Mouse (Mus musculus) forebrain, embryonic 11.5 days (tissue): Measurements from ENCODE around the gene Corin. TPM values are rescaled to one million over a fixed set of nuclear protein-coding genes. Genes with fewer than 3 reads are reported as not detected.

Source experiments
- ATAC-seq: fragments of 200-750 bp; cut with Nextera tagmentation; replicated peaks from 2 replicates; pipeline ENCODE4 v1.8.0; 2017; ENCODE audit warnings: moderate TSS enrichment; ENCODE audit not compliant: low FRiP score
- DNase-seq: peaks from one replicate; pipeline ENCODE4 v3.0.0-alpha.2; 2017; ENCODE audit warnings: low spot score
- H3K27ac ChIP-seq: fragments of 300-500 bp; sonication (generic); 2 replicates; pipeline ENCODE4 v1.5.1; 2014; ENCODE audit warnings: low read depth, low read length
- H3K27me3 ChIP-seq: fragments of 300-500 bp; sonication (generic); 2 replicates; pipeline ENCODE4 v1.6.1; 2014; ENCODE audit warnings: mild to moderate bottlenecking, low read length, mixed read lengths; ENCODE audit not compliant: control insufficient read depth, insufficient read depth
- H3K36me3 ChIP-seq: fragments of 300-500 bp; sonication (generic); 2 replicates; pipeline ENCODE4 v1.6.1; 2014; ENCODE audit warnings: mild to moderate bottlenecking, low read length, moderate library complexity, mixed read lengths; ENCODE audit not compliant: control insufficient read depth, insufficient read depth
- H3K4me1 ChIP-seq: fragments of 300-500 bp; sonication (generic); replicated peaks from 2 replicates; pipeline ENCODE4 v1.6.1; 2014; ENCODE audit warnings: low read length, mixed read lengths; ENCODE audit not compliant: control insufficient read depth, insufficient read depth
- H3K4me2 ChIP-seq: fragments of 300-500 bp; sonication (generic); 2 replicates; pipeline ENCODE4 v1.6.1; 2014; ENCODE audit warnings: low read depth, mild to moderate bottlenecking, low read length, moderate library complexity, mixed read lengths; ENCODE audit not compliant: severe bottlenecking
- H3K4me3 ChIP-seq: fragments of 300-500 bp; sonication (generic); 2 replicates; pipeline ENCODE4 v1.5.1; 2014; ENCODE audit warnings: low read depth, low read length
- H3K9ac ChIP-seq: fragments of 300-500 bp; sonication (generic); 2 replicates; pipeline ENCODE4 v1.6.1; 2014; ENCODE audit warnings: low read length
- H3K9me3 ChIP-seq: fragments of 300-500 bp; sonication (generic); 2 replicates; pipeline ENCODE4 v1.6.1; 2016; ENCODE audit warnings: low read length, mixed read lengths; ENCODE audit not compliant: control insufficient read depth
- WGBS: fragments of 180-500 bp; shearing (Covaris S2); extraction: QIAGEN DNeasy Blood & Tissue Kit; methylation state at CpG from one replicate; pipeline ENCODE4 v1.1.7; 2014; 5-methylcytosine and 5-hydroxymethylcytosine counted together
- polyA plus RNA-seq: library from polyadenylated mRNA; unstranded; fragments of >200 nt; fragmentation: Nextera tagmentation; extraction: Ambion mirVana; gene quantifications from 2 replicates; pipeline ENCODE4 v1.2.1, GENCODE M21; 2014

Corin gene
- polyA plus RNA-seq, 1 experiment from 2014 or later = 2.0 TPM

DNA sequence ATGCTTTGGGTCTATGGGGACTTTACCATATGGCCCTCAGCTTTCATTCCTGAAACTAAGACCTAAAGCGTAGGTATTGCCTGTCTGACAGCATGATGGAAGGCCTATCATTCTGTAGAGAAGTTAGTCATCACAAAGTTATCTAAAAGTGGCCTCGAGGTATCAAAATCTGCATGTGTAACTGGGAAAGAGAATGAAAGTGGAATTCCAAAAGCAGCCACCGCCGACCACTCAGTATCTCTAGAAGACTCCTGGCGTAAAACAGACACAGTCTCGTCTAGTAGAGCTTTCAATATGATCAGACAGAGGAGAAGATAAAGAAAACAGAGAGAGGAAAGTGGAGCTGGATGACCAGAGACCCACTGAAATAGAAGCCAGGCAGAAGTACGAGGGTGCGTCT, 123.7 kb downstream of the Corin start:
- ATAC-seq (no peak), DNase-seq (no peak)
- no peaks in the 10 kb centered on the region for H3K9me3 ChIP-seq
- 77% methylated on average over 8 of the region's 8 CpGs for WGBS
- H3K9ac ChIP-seq = no peak overlapping the region
- no peaks in the 10 kb centered on the region for H3K27me3 ChIP-seq
- no peak overlapping the region for H3K4me3 ChIP-seq
- no peak overlapping the region for H3K27ac ChIP-seq
- no peaks in the 10 kb centered on the region for H3K4me1 ChIP-seq
- no peaks in the 10 kb centered on the region for H3K36me3 ChIP-seq
- no peak overlapping the region for H3K4me2 ChIP-seq

DNA sequence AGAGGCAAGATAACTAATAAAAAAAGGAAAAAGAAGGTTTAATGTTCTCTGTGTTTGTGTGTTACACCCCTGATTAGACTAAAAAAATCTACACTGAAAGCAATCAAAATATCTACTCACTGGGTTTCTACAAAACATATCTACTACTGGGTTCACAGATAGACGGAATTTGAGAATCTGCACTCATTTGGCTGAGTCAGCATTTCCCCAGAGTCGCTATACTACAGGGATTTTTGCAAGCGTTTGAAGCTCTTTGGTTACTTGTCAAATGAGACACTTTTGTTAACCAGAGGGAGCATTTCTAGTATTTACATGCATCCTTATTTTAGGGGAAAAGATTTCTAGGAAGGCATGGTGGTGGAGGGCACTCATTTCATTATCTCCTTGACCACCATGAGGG, 136.3 kb downstream of the Corin start:
- no peak overlapping the region for H3K9ac ChIP-seq
- ATAC-seq (no peak), DNase-seq (no peak)
- no peaks in the 10 kb centered on the region for H3K9me3 ChIP-seq
- no peaks in the 10 kb centered on the region for H3K4me1 ChIP-seq
- H3K4me2 ChIP-seq = no peak overlapping the region
- no peaks in the 10 kb centered on the region for H3K36me3 ChIP-seq
- H3K27me3 ChIP-seq = no peaks in the 10 kb centered on the region
- 86% methylated on average over 3 of the region's 3 CpGs for WGBS
- no peak overlapping the region for H3K4me3 ChIP-seq
- no peak overlapping the region for H3K27ac ChIP-seq

DNA sequence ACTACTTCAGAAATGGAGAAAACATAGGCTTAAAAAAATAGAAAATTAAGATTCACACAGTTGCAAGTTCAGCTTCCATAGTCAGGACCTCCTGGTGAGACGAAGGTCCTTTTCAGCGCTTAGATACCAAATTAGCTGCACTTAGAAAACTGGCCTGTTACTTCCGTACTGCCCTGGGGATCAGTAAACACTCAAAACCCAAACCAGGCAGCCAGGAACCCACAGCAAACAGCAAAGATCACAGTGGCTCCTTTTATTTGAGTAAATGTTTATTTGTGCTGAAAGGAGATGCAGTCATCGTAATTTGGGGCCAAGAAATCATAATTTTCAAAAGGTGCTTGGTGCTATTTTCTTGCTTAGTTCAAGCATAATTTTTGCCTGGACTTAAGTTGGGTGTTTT, 138.5 kb downstream of the Corin start:
- H3K36me3 ChIP-seq = no peaks in the 10 kb centered on the region
- H3K4me2 ChIP-seq = no peak overlapping the region
- no peaks in the 10 kb centered on the region for H3K27me3 ChIP-seq
- no peaks in the 10 kb centered on the region for H3K9me3 ChIP-seq
- H3K9ac ChIP-seq = no peak overlapping the region
- H3K4me3 ChIP-seq = no peak overlapping the region
- H3K4me1 ChIP-seq = no peaks in the 10 kb centered on the region
- ATAC-seq (no peak), DNase-seq (no peak)
- no peak overlapping the region for H3K27ac ChIP-seq
- 72% methylated on average over 4 of the region's 4 CpGs for WGBS

DNA sequence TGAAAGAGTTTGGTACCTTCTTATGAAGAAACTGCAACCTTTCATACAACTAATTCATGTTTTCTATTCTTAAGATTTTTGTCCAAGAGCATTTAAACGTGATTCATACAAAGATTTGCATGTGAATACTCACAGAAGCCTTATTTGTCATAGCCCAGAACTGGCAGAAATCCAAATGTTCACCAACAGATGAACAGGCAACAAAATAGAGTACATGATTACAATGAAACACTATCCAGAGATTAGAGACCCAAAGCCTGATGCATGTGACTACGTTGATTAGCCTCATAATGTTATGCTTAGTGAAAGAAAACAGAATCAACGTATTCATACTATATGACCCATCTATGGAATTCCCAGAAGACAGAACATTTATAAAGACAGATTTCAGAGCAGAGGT, 140.4 kb downstream of the Corin start:
- no peak for ATAC-seq
- no peak for DNase-seq
- Histone ChIP-seq H3K4me3 (no peak overlapping the region), H3K36me3 (no peaks in the 10 kb centered on the region), H3K9ac (no peak overlapping the region), H3K9me3 (no peaks in the 10 kb centered on the region), H3K4me1 (no peaks in the 10 kb centered on the region), H3K4me2 (no peak overlapping the region), H3K27me3 (no peaks in the 10 kb centered on the region), H3K27ac (no peak overlapping the region)
- 75% methylated on average over 3 of the region's 3 CpGs for WGBS

DNA sequence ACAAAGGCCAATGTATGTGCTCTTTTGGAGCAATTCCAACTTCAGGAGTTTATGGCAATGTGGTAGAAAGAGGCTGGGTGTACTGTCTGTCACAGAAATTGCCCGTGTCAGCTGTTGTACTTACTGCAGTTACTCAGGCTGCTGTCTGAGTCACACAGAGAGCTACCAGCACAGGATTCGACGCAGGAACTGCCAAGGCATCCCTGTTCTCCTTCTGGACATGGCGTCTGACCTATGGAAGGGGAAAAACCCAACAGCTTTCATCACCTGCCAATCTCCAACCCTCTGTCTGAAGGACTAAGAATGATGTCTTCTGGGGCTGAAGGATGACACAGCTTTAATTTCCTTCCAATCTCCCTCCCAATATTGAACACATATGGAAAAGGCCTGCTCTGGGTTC, 150.5 kb downstream of the Corin start:
- DNase-seq = no peak
- Histone ChIP-seq H3K4me1 (no peaks in the 10 kb centered on the region), H3K9ac (no peak overlapping the region), H3K36me3 (no peaks in the 10 kb centered on the region), H3K27me3 (no peaks in the 10 kb centered on the region), H3K4me3 (no peak overlapping the region), H3K27ac (no peak overlapping the region), H3K9me3 (no peaks in the 10 kb centered on the region), H3K4me2 (no peak overlapping the region)
- WGBS = 81% methylated on average over 4 of the region's 4 CpGs
- no peak for ATAC-seq

DNA sequence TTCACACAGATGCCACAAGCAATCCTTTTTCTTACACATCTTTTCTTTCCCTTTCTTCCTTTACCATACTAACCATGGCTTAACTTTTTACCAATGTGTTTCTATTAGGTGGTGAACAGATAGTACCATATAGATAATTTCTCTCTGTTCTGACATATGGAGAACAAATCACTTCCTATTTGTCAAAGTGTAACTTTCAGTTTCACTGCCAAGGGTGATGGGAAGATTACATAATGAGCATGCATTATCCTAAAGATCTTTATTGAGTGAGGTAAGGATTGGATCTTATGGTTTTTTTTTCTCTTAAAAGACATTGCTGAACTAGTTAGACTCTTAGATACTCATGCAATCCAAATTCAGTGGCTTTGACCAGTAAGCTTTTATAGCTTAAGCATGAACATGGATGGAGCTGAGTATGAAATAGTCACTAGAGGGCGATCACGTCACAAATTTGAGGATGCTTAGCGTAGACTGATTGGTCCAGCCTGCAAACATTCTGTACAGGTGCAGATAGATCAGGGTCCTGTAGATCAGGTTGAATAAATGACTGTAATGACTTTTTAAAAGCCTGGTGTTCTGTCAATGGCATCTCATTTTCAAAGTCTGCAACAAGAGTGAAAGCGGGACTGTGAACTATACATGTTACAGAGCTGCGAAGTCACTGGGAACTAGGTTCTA, 154.1 kb downstream of the Corin start:
- Histone ChIP-seq H3K9ac (no peak overlapping the region), H3K27me3 (no peaks in the 10 kb centered on the region), H3K9me3 (no peaks in the 10 kb centered on the region), H3K27ac (no peak overlapping the region), H3K4me2 (no peak overlapping the region), H3K4me1 (no peaks in the 10 kb centered on the region), H3K36me3 (no peaks in the 10 kb centered on the region), H3K4me3 (no peak overlapping the region)
- DNase-seq (no peak), ATAC-seq (peak; percentile 86)
- 35% methylated on average over 5 of the region's 5 CpGs for WGBS

DNA sequence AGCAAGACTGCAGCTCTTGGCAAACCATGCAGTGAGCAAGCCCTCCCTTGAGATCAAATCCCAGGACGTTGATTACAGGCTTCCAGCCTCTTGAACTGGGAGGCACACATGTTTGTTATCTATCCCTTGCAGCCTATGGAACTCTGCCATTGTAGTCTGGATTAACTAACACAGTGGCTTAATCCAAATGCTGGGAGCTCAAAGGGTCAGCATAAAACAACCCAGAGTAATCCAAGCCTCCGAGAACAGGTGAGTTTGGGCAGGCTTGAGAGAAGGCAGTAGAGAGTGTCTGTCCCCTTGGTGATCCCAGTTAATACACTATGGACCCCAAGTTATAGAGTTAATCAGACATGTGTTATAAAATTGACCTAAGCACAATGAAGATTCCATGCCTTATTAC, 155.7 kb downstream of the Corin start:
- H3K4me1 ChIP-seq = no peaks in the 10 kb centered on the region
- no peak overlapping the region for H3K27ac ChIP-seq
- ATAC-seq (no peak), DNase-seq (no peak)
- WGBS = 45% methylated on average over 2 of the region's 2 CpGs
- H3K9ac ChIP-seq = no peak overlapping the region
- H3K27me3 ChIP-seq = no peaks in the 10 kb centered on the region
- no peaks in the 10 kb centered on the region for H3K36me3 ChIP-seq
- H3K9me3 ChIP-seq = no peaks in the 10 kb centered on the region
- H3K4me2 ChIP-seq = no peak overlapping the region
- H3K4me3 ChIP-seq = no peak overlapping the region

DNA sequence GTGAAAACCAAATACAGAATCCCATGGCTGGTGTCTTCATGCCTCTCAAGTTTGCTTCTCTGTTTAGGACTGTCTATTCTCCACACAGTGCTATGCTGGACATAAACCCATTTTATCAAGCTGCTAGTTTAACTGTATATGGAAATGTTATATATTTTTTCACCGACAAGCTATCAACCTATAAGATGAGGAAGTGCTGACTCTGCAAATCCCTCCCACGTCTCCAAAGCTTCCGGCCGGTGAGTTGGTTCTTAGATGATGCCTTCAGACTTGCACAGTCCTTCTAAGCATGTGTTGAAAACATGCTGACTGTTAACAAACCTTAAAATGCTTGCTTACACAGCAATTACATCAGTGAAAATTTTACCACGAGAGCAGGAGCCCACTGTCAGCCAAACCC, 168.4 kb downstream of the Corin start:
- DNase-seq (no peak), ATAC-seq (no peak)
- Histone ChIP-seq H3K27me3 (no peaks in the 10 kb centered on the region), H3K27ac (no peak overlapping the region), H3K4me3 (no peak overlapping the region), H3K9me3 (no peaks in the 10 kb centered on the region), H3K4me2 (no peak overlapping the region), H3K9ac (no peak overlapping the region), H3K4me1 (no peaks in the 10 kb centered on the region), H3K36me3 (no peaks in the 10 kb centered on the region)
- WGBS = 93% methylated on average over 5 of the region's 5 CpGs

DNA sequence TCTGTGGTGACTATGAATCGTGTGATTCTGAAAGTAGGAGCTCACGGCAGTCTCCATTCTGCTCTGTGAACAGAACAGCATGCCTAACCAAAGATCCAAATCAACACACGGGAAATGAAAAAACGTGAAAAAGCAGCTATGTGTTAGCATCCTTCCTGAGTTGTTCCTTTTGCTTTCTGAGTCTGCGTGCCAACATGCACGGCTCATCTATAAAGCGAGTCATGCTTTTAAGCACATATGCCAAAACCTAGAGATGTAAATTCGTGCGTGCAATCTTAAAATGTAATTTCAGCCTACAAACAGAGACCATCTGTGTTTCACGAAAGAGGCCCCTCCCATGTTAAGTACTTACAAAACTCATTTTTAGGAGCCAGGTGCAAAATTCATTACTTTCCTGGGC, 171.4 kb downstream of the Corin start:
- no peaks in the 10 kb centered on the region for H3K9me3 ChIP-seq
- no peak overlapping the region for H3K4me2 ChIP-seq
- H3K27ac ChIP-seq = no peak overlapping the region
- no peak for ATAC-seq
- no peaks in the 10 kb centered on the region for H3K27me3 ChIP-seq
- H3K9ac ChIP-seq = no peak overlapping the region
- H3K36me3 ChIP-seq = no peaks in the 10 kb centered on the region
- WGBS = 91% methylated on average over 10 of the region's 10 CpGs
- DNase-seq = no peak
- no peak overlapping the region for H3K4me3 ChIP-seq
- H3K4me1 ChIP-seq = no peaks in the 10 kb centered on the region
